Mouse (Mus musculus) MEL (cell line): ENCODE data around the gene Myom1. TPM values are rescaled to one million over a fixed set of nuclear protein-coding genes. Genes with fewer than 3 reads are reported as not detected.

ENCODE experiments used
- DNase-seq: peaks from one replicate; pipeline ENCODE4 v3.0.0; 2011; ENCODE audit warnings: low read depth, low spot score
- H3K27ac ChIP-seq: 2 replicates; pipeline ENCODE4 v1.5.1; 2012; ENCODE audit warnings: low read depth, mild to moderate bottlenecking, control low read depth, low read length, moderate library complexity; ENCODE audit not compliant: control insufficient read depth
- H3K27me3 ChIP-seq, 2 experiments: fragments of 150-350 bp in 1 of 2; sonication (generic) in 1 of 2; 2 replicates each; pipeline ENCODE4 v1.6.1; 2012; ENCODE audit warnings: low read length in 2 of 2, mild to moderate bottlenecking in 2 of 2, improper control_type of control experiment in 1 of 2, moderate library complexity in 1 of 2; ENCODE audit not compliant: insufficient read depth in 2 of 2, control insufficient read depth in 1 of 2
- H3K36me3 ChIP-seq, 2 experiments: 2 replicates each; pipeline ENCODE4 v1.6.1; 2012 to 2014; ENCODE audit warnings: low read length in 2 of 2, improper control_type of control experiment in 1 of 2, inconsistent platforms in 1 of 2, mild to moderate bottlenecking in 1 of 2; ENCODE audit not compliant: insufficient read depth in 2 of 2, control insufficient read depth in 1 of 2
- H3K4me1 ChIP-seq, 2 experiments: fragments of 150-350 bp in 1 of 2; sonication (generic) in 1 of 2; 2 replicates each; pipeline ENCODE4 v1.6.1; 2012; ENCODE audit warnings: low read length in 2 of 2, improper control_type of control experiment in 1 of 2, mild to moderate bottlenecking in 1 of 2; ENCODE audit not compliant: insufficient read depth in 2 of 2, control insufficient read depth in 1 of 2
- H3K4me3 ChIP-seq, 2 experiments: fragments of 150-350 bp in 1 of 2; sonication (generic) in 1 of 2; 2 replicates each; pipeline ENCODE4 v1.5.1; 2012; ENCODE audit warnings: low read depth in 2 of 2, low read length in 2 of 2, mild to moderate bottlenecking in 2 of 2, moderate library complexity in 2 of 2, control low read depth in 1 of 2, improper control_type of control experiment in 1 of 2; ENCODE audit not compliant: control insufficient read depth in 1 of 2, insufficient read depth in 1 of 2
- H3K79me2 ChIP-seq: 2 replicates; pipeline ENCODE4 v1.6.1; 2012; ENCODE audit warnings: mild to moderate bottlenecking, low read length, moderate library complexity; ENCODE audit not compliant: control insufficient read depth, poor library complexity, insufficient read depth
- H3K9ac ChIP-seq: 2 replicates; pipeline ENCODE4 v1.6.1; 2012; ENCODE audit warnings: low read depth, mild to moderate bottlenecking, control low read depth, low read length, moderate library complexity; ENCODE audit not compliant: control insufficient read depth, poor library complexity, severe bottlenecking
- H3K9me3 ChIP-seq: fragments of 150-350 bp; sonication (generic); replicated peaks from 2 replicates; pipeline ENCODE4 v1.6.1; 2012; ENCODE audit warnings: mild to moderate bottlenecking, low read length, improper control_type of control experiment, moderate library complexity; ENCODE audit not compliant: insufficient read depth
- BHLHE40 ChIP-seq: IDR thresholded peaks from 2 replicates; pipeline ENCODE4 v1.6.1; 2012; ENCODE audit warnings: low read depth, mild to moderate bottlenecking, inconsistent platforms, low read length, improper control_type of control experiment, borderline replicate concordance
- CHD1 ChIP-seq: IDR thresholded peaks from 2 replicates; pipeline ENCODE4 v1.6.1; 2012; ENCODE audit warnings: low read depth, mild to moderate bottlenecking, inconsistent platforms, low read length, improper control_type of control experiment
- CHD2 ChIP-seq: IDR thresholded peaks from 2 replicates; pipeline ENCODE4 v1.6.1; 2011; ENCODE audit warnings: low read length, improper control_type of control experiment
- E2F4 ChIP-seq: IDR thresholded peaks from 2 replicates; pipeline ENCODE4 v1.6.1; 2011; ENCODE audit warnings: low read depth, low read length, improper control_type of control experiment, borderline replicate concordance
- ETS1 ChIP-seq: IDR thresholded peaks from 2 replicates; pipeline ENCODE4 v1.6.1; 2012; ENCODE audit warnings: low read depth, mild to moderate bottlenecking, inconsistent platforms, low read length, improper control_type of control experiment, moderate library complexity
- JUND ChIP-seq: IDR thresholded peaks from 2 replicates; pipeline ENCODE4 v1.6.1; 2011; ENCODE audit warnings: low read depth, mild to moderate bottlenecking, improper control_type of control experiment, low read length
- KAT2A ChIP-seq: conservative IDR thresholded peaks from 2 replicates; pipeline ENCODE4 v1.6.1; 2012; ENCODE audit warnings: low read depth, low read length, improper control_type of control experiment, inconsistent platforms
- MAZ ChIP-seq: IDR thresholded peaks from 2 replicates; pipeline ENCODE4 v1.6.1; 2012; ENCODE audit warnings: low read depth, mild to moderate bottlenecking, inconsistent platforms, low read length, improper control_type of control experiment
- MEF2A ChIP-seq: IDR thresholded peaks from 2 replicates; pipeline ENCODE4 v1.6.1; 2014; ENCODE audit warnings: low read depth, mild to moderate bottlenecking, inconsistent platforms, low read length, improper control_type of control experiment; ENCODE audit not compliant: poor library complexity, insufficient replicate concordance, severe bottlenecking; ENCODE audit errors: extremely low read depth
- NELFE ChIP-seq: IDR thresholded peaks from 2 replicates; pipeline ENCODE4 v1.6.1; 2011; ENCODE audit warnings: low read depth, low read length, improper control_type of control experiment
- POLR2AphosphoS2 ChIP-seq: IDR thresholded peaks from 2 replicates; pipeline ENCODE4 v1.6.1; 2011; ENCODE audit warnings: low read length, improper control_type of control experiment
- POLR2AphosphoS5 ChIP-seq: IDR thresholded peaks from 2 replicates; pipeline ENCODE4 v1.6.1; 2012; ENCODE audit warnings: low read depth, borderline replicate concordance, mild to moderate bottlenecking, inconsistent platforms, low read length, moderate library complexity, mixed read lengths
- RCOR1 ChIP-seq: IDR thresholded peaks from 2 replicates; pipeline ENCODE4 v1.6.1; 2012; ENCODE audit warnings: low read depth, mild to moderate bottlenecking, inconsistent platforms, low read length, improper control_type of control experiment
- TCF12 ChIP-seq: IDR thresholded peaks from 2 replicates; pipeline ENCODE4 v1.6.1; 2014; ENCODE audit warnings: low read depth, mild to moderate bottlenecking, inconsistent platforms, low read length, improper control_type of control experiment, moderate library complexity
- USF2 ChIP-seq, 2 experiments: IDR thresholded peaks; 2 replicates each; pipeline ENCODE4 v1.6.1; 2011 to 2012; ENCODE audit warnings: improper control_type of control experiment in 2 of 2, low read length in 2 of 2, borderline replicate concordance in 1 of 2, inconsistent platforms in 1 of 2, low read depth in 1 of 2, mild to moderate bottlenecking in 1 of 2; ENCODE audit not compliant: insufficient read depth in 1 of 2
- ZKSCAN1 ChIP-seq: IDR thresholded peaks from 2 replicates; pipeline ENCODE4 v1.6.1; 2012; ENCODE audit warnings: low read depth, mild to moderate bottlenecking, inconsistent platforms, low read length, improper control_type of control experiment, moderate library complexity
- polyA plus RNA-seq, 2 experiments: library from polyadenylated mRNA; stranded (reverse) in 1 of 2; unstranded in 1 of 2; fragments of >175 nt in 1 of 2; fragments of >200 nt in 1 of 2; gene quantifications; 2 replicates each; pipeline versions ENCODE4 v1.2.1 to v1.2.4; 2012; ENCODE audit warnings: low replicate concordance in 2 of 2, low read depth in 1 of 2; ENCODE audit not compliant: insufficient read length in 2 of 2, insufficient read depth in 1 of 2, missing spikeins in 1 of 2
- total RNA-seq: library from RNA; depleted of rRNA; stranded (reverse); fragments of 300-350 nt; gene quantifications from 2 replicates; pipeline ENCODE4 v1.2.3, GENCODE M21; 2012

Gene Myom1
- total and polyA plus RNA-seq, 3 experiments = 0.65 to 0.79 TPM; not detected in 1

- Histone ChIP-seq H3K27ac (no peak overlapping the region), H3K4me1 (peaks cover 0 to 5% of the 10 kb centered on the region in 2 experiments; a peak in 1 of 4 replicates), H3K27me3 (no peaks in the 10 kb centered on the region), H3K36me3 (peaks cover 0 to 3% of the 10 kb centered on the region in 2 experiments; a peak in 2 of 4 replicates), H3K9ac (no peak overlapping the region), H3K9me3 (no peaks in the 10 kb centered on the region), H3K4me3 (no peak overlapping the region), H3K79me2 (no peaks in the 10 kb centered on the region)
- TF ChIP-seq ETS1 = no peak
- DNase-seq = no peak
These were observed 132.1 kb downstream of the Myom1 start for GRCm38 (mm10) chr17:71134441-71134955.

GRCm38 (mm10) chr17:71135108-71135507 lies 132.7 kb downstream of the Myom1 start:
- Histone ChIP-seq H3K9ac (no peak overlapping the region), H3K4me1 (peaks cover 0 to 5% of the 10 kb centered on the region in 2 experiments; a peak in 1 of 4 replicates), H3K27me3 (no peaks in the 10 kb centered on the region), H3K4me3 (no peak overlapping the region), H3K9me3 (no peaks in the 10 kb centered on the region), H3K36me3 (peaks cover 0 to 3% of the 10 kb centered on the region in 2 experiments; a peak in 2 of 4 replicates), H3K79me2 (no peaks in the 10 kb centered on the region), H3K27ac (no peak overlapping the region)
- TF ChIP-seq NELFE = no peak
- no peak for TF ChIP-seq POLR2AphosphoS5
- TF ChIP-seq JUND = no peak
- TF ChIP-seq POLR2AphosphoS2 = no peak
- no peak for TF ChIP-seq E2F4
- DNase-seq = no peak

GRCm38 (mm10) chr17:71135866-71136265 lies 133.4 kb downstream of the Myom1 start:
- H3K36me3 ChIP-seq = peaks cover 0 to 3% of the 10 kb centered on the region in 2 experiments; a peak in 2 of 4 replicates
- H3K27me3 ChIP-seq = no peaks in the 10 kb centered on the region
- no peaks in the 10 kb centered on the region for H3K9me3 ChIP-seq
- no peak overlapping the region for H3K27ac ChIP-seq
- H3K79me2 ChIP-seq = no peaks in the 10 kb centered on the region
- no peak overlapping the region for H3K9ac ChIP-seq
- H3K4me3 ChIP-seq = no peak overlapping the region
- TF ChIP-seq BHLHE40 = no peak
- no peak for TF ChIP-seq MAZ
- no peak for TF ChIP-seq CHD2
- TF ChIP-seq KAT2A = no peak
- TF ChIP-seq CHD1 = no peak
- TF ChIP-seq RCOR1 = no peak
- TF ChIP-seq NELFE = no peak
- no peak for TF ChIP-seq JUND
- no peak for TF ChIP-seq ZKSCAN1
- TF ChIP-seq TCF12 = no peak
- TF ChIP-seq USF2 (IDR thresholded peaks at IDR 0.05; ENCODE audit: borderline replicate concordance in 1 of 2, insufficient read depth in 1 of 2, low read depth in 1 of 2, low read length in 2 of 2) = no peak
- TF ChIP-seq MEF2A = no peak
- no peak for DNase-seq
- peaks cover 0 to 5% of the 10 kb centered on the region in 2 experiments; a peak in 1 of 4 replicates for H3K4me1 ChIP-seq
